Mouse (Mus musculus): ENCODE measurements around the gene Olfr49.
"Not testable (repeated sequence)": the region's sequence is repeated elsewhere in the genome, so short reads cannot be mapped to it uniquely, and the experiment has no call there.

The Olfr49 gene

GRCm38 (mm10) chr14:54231176-54231956, 53.4 kb downstream of the Olfr49 start:
- no peak for DNase-seq (ENCODE audit: low read depth, low spot score)

- DNase-seq (ENCODE audit: low read depth, low spot score) = no peak
Measured at GRCm38 (mm10) chr14:54230638-54231150, 54.0 kb downstream of the Olfr49 start.

GRCm38 (mm10) chr14:54229849-54230248, 54.9 kb downstream of the Olfr49 start:
- not testable (repeated sequence) for DNase-seq (ENCODE audit: low read depth, low spot score)

DNA sequence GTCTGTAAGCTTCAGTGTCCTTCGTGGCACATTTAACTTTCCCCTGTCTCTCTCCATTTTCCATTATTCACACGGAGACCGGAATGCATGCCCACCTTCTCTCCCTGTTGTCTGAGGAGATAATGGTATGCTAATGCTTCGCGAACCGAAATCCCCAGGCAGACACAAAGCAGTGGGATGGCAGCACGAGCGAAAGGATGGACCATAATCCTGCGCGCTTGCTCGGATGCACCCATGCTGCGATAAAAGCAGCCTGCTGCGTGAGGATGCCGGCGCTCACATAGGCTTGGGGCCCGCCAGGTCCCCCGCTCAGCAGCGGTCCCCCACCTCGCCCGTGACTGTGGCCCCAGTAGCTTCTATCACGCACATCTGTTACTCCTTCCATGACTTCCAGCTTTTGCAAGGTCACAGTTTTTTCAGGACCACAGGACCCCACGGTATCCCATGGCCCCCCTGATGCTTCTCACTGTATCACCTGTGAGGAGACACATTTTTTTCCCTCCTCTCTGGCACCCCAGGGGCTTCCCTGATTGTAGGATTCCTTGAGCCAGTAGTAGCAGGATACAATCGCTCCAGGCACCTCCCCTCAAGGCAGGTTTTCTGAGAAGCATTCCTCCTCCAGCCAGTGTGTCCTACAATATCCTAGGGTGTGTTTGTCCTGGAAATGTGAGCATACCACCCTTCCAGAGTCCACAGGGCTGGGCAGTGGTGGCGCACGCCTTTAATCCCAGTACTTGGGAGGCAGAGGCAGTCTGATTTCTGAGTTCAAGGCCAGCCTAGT, 55.6 kb downstream of the Olfr49 start:
- no peak for DNase-seq (ENCODE audit: low read depth, low spot score)

DNA sequence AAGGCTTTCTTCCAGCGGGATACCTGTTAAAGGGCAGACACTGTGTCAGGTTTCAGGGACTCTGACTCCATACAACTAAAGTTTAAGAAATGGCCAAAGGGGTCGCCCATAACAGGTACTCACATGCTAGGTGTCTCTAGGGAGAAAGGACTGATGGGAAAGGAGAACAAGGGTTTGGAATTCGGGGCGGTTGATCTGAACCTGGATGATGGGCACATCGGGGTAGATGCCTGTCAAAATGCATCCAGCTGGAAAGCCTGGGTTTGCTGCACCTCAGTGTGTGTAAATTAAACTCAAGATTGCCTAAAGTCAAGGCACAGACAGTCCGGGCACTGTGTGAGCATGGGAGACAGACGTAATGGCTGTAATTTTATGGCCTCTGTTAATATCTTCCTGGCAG, 56.2 kb downstream of the Olfr49 start:
- no peak for DNase-seq (ENCODE audit: low read depth, low spot score)
